In genomic region chr19:42068441-42069240, GRCm38 (mm10) we compare ENCODE assay signal across 13 mouse cellular contexts. TPM values are rescaled to one million over a fixed set of nuclear protein-coding genes. Genes with fewer than 3 reads are reported as not detected.
DNase-seq lines count a peak whose midpoint lies in the region; ATAC-seq lines count a peak whose summit lies in the region.
"Had no signal": no experiment of that assay in that cellular context is flagged by ENCODE, and none has a peak within 500 bp of the region (broad histone marks: within the 10 kb centered on the region; RNA-seq: fewer than 3 reads in every experiment).

No protein-coding gene starts in this region.

- peak overlapping the region; percentile 24; the same call in 1 of the 2 replicates for H3K4me2 ChIP-seq in kidney, embryonic 16.5 days (replicated peaks; ENCODE audit: low read depth, low read length)
- H3K4me2 ChIP-seq in heart, embryonic 14.5 days (ENCODE audit: low read length): peak overlapping the region; percentile 3; the same call in 1 of the 2 replicates
- H3K4me2 ChIP-seq: embryonic facial prominence, embryonic 13.5 days; stomach, embryonic 15.5 days had no signal

- no peak for ATAC-seq in kidney, embryonic 16.5 days (ENCODE audit: low FRiP score, low TSS enrichment)
- ATAC-seq in heart, embryonic 14.5 days (ENCODE audit: insufficient number of reproducible peaks, insufficient read depth, low FRiP score, low read depth): no peak
- ATAC-seq: forebrain, embryonic 14.5 days had no signal

- H3K27ac ChIP-seq in kidney, embryonic 16.5 days (ENCODE audit: low read length): no peak overlapping the region
- no peak overlapping the region for H3K27ac ChIP-seq in heart, embryonic 14.5 days (replicated peaks in 1 of 2; ENCODE audit: control insufficient read depth in 1 of 2, insufficient read depth in 1 of 2, low read depth in 2 of 2, low read length in 2 of 2)
- H3K27ac ChIP-seq: embryonic facial prominence, embryonic 13.5 days; stomach, embryonic 15.5 days had no signal

- H3K9me3 ChIP-seq in kidney, embryonic 16.5 days (ENCODE audit: low read length): no peaks in the 10 kb centered on the region
- H3K9me3 ChIP-seq in heart, embryonic 14.5 days (ENCODE audit: control insufficient read depth, low read length): 0 out of 2 replicates have a peak, but pooled peaks cover 3% of the 10 kb centered on the region
- H3K9me3 ChIP-seq: embryonic facial prominence, embryonic 13.5 days; stomach, embryonic 15.5 days had no signal

- H3K4me3 ChIP-seq in kidney, embryonic 16.5 days (ENCODE audit: low read length): no peak overlapping the region
- no peak overlapping the region for H3K4me3 ChIP-seq in heart, embryonic 14.5 days (ENCODE audit: control insufficient read depth in 1 of 2, insufficient read depth in 1 of 2, low read depth in 1 of 2, low read length in 2 of 2)
- H3K4me3 ChIP-seq: embryonic facial prominence, embryonic 13.5 days; stomach, embryonic 15.5 days had no signal

- H3K4me1 ChIP-seq in kidney, embryonic 16.5 days (ENCODE audit: insufficient read depth, low read length): no peaks in the 10 kb centered on the region
- peaks cover 3 to 5% of the 10 kb centered on the region in 2 experiments; a peak in 2 of 4 replicates for H3K4me1 ChIP-seq in heart, embryonic 14.5 days (ENCODE audit: control insufficient read depth in 2 of 2, insufficient read depth in 2 of 2, low read length in 2 of 2)
- H3K4me1 ChIP-seq: embryonic facial prominence, embryonic 13.5 days; stomach, embryonic 15.5 days had no signal

- intact Hi-C loops in gastrocnemius, postnatal 14 days (cut with DNase I; ENCODE audit: low total_unique reads): no loop called here

- no peak overlapping the region for H3K9ac ChIP-seq in kidney, embryonic 16.5 days (replicated peaks; ENCODE audit: low read length)
- H3K9ac ChIP-seq in heart, embryonic 14.5 days (ENCODE audit: low read length): no peak overlapping the region
- H3K9ac ChIP-seq: embryonic facial prominence, embryonic 13.5 days; stomach, embryonic 15.5 days had no signal

- WGBS in kidney, embryonic 16.5 days: 75% methylated on average over 11 of the region's 11 CpGs
- 67% methylated on average over 11 of the region's 11 CpGs for whole genome bisulfite sequencing in heart, embryonic 14.5 days

- no peaks in the 10 kb centered on the region for H3K36me3 ChIP-seq in kidney, embryonic 16.5 days (ENCODE audit: insufficient read depth, low read length)
- H3K36me3 ChIP-seq in heart, embryonic 14.5 days (ENCODE audit: control insufficient read depth, insufficient read depth, low read length): no peaks in the 10 kb centered on the region
- H3K36me3 ChIP-seq: embryonic facial prominence, embryonic 13.5 days; stomach, embryonic 15.5 days had no signal

- H3K27me3 ChIP-seq in kidney, embryonic 16.5 days (ENCODE audit: insufficient read depth, low read length): no peaks in the 10 kb centered on the region
- H3K27me3 ChIP-seq in heart, embryonic 14.5 days (ENCODE audit: control insufficient read depth, insufficient read depth, low read length): no peaks in the 10 kb centered on the region
- H3K27me3 ChIP-seq: embryonic facial prominence, embryonic 13.5 days; stomach, embryonic 15.5 days had no signal

- no peak for DNase-seq in kidney, adult 11 months
- DNase-seq in gastrocnemius, postnatal 14 days: peak; percentile 43
- peak; percentile 74 for DNase-seq in lung, postnatal 36 days
- no peak for DNase-seq in spleen, postnatal 10 days (ENCODE audit: low spot score in 2 of 2)
- DNase-seq in cerebellum, adult 11-12 months: no peak
- DNase-seq: cerebellum, adult 9-11 months; right cerebral cortex, postnatal 25 days had no signal

RNA-seq across cellular contexts. Expression of gene 4933411K16Rik, which starts 16.6 kb away (rescaled TPM):
- 0.60 and 0.71 TPM in 2 replicates for polyA plus RNA-seq in kidney, embryonic 16.5 days (2015; fragmentation: Nextera tagmentation; extraction: Ambion mirVana)
- total RNA-seq in gastrocnemius, postnatal 14 days (2021): under 1 TPM; 0.25 to 0.42 TPM
- not detected in 2 replicates for polyA plus RNA-seq in heart, embryonic 14.5 days (2014; fragmentation: Nextera tagmentation; extraction: Ambion mirVana)
- total RNA-seq: hematopoietic stem cell, adult 5-6 weeks had no signal
- polyA plus RNA-seq: embryonic facial prominence, embryonic 13.5 days; forebrain, embryonic 14.5 days; stomach, embryonic 15.5 days had no signal

RNA-seq across cellular contexts. Expression of gene Morn4, which starts 17.5 kb away (rescaled TPM):
- 32.7 and 35.2 TPM in 2 replicates for polyA plus RNA-seq in kidney, embryonic 16.5 days (2015; fragmentation: Nextera tagmentation; extraction: Ambion mirVana)
- total RNA-seq in gastrocnemius, postnatal 14 days (2021): 1 to 10 TPM; 1.7 to 1.9 TPM
- polyA plus RNA-seq in heart, embryonic 14.5 days (2014; fragmentation: Nextera tagmentation; extraction: Ambion mirVana): 14.0 and 15.6 TPM in 2 replicates

RNA-seq across cellular contexts. Expression of gene Pi4k2a, which starts 21.6 kb away (rescaled TPM):
- 9.1 and 15.3 TPM in 2 replicates for polyA plus RNA-seq in kidney, embryonic 16.5 days (2015; fragmentation: Nextera tagmentation; extraction: Ambion mirVana)
- 10 to 100 TPM; 14.0 to 14.7 TPM for total RNA-seq in gastrocnemius, postnatal 14 days (2021)
- polyA plus RNA-seq in heart, embryonic 14.5 days (2014; fragmentation: Nextera tagmentation; extraction: Ambion mirVana): 19.2 and 20.2 TPM in 2 replicates

RNA-seq across cellular contexts. Expression of gene Hoga1, which starts 23.2 kb away (rescaled TPM):
- 30.4 and 35.0 TPM in 2 replicates for polyA plus RNA-seq in kidney, embryonic 16.5 days (2015; fragmentation: Nextera tagmentation; extraction: Ambion mirVana)
- 1 to 10 TPM; 3.3 to 4.3 TPM for total RNA-seq in gastrocnemius, postnatal 14 days (2021)
- polyA plus RNA-seq in heart, embryonic 14.5 days (2014; fragmentation: Nextera tagmentation; extraction: Ambion mirVana): 0.74 and 0.76 TPM in 2 replicates

RNA-seq across cellular contexts. Expression of gene Ankrd2, which starts 32.8 kb away (rescaled TPM):
- not detected in 2 replicates for polyA plus RNA-seq in kidney, embryonic 16.5 days (2015; fragmentation: Nextera tagmentation; extraction: Ambion mirVana)
- total RNA-seq in gastrocnemius, postnatal 14 days (2021): 100 to 1,000 TPM; 113 to 188 TPM
- polyA plus RNA-seq in heart, embryonic 14.5 days (2014; fragmentation: Nextera tagmentation; extraction: Ambion mirVana): not detected in 2 replicates
- total RNA-seq: hematopoietic stem cell, adult 5-6 weeks had no signal

Comparison
In these comparisons a context has a peak if more than half of its experiments do, and no peak if none do; other contexts are left out.
1. DNase-seq: peak in gastrocnemius, postnatal 14 days (single experiment) and lung, postnatal 36 days (single experiment); none in kidney, adult 11 months (single experiment), spleen, postnatal 10 days (0 of 2) and cerebellum, adult 11-12 months (single experiment).